Mouse (Mus musculus) adrenal gland, adult 8-10 months (tissue): ENCODE data around the gene Lrch4. TPM values are rescaled to one million over a fixed set of nuclear protein-coding genes. Genes with fewer than 3 reads are reported as not detected.

Experiments used
- DNase-seq: peaks from one replicate; pipeline ENCODE4 v3.0.0; 2022
- total RNA-seq, 4 experiments: library from RNA; stranded (reverse); gene quantifications; 2 replicates each; pipeline ENCODE4 v1.2.4; 2022

The Lrch4 gene
- total RNA-seq, 4 experiments from 2014 or later = 25.1 to 35.9 (median 31.4) TPM

- DNase-seq = no peak
These were observed 24.4 kb downstream of the Lrch4 start for GRCm38 (mm10) chr5:137653366-137653765.

GRCm38 (mm10) chr5:137654746-137655145, 25.8 kb downstream of the Lrch4 start:
- no peak for DNase-seq

- peak; percentile 64 for DNase-seq
These were observed 28.1 kb downstream of the Lrch4 start for GRCm38 (mm10) chr5:137656977-137657376.

- peak; percentile 86 for DNase-seq
These were observed 31.3 kb downstream of the Lrch4 start for GRCm38 (mm10) chr5:137660064-137660688.

- no peak for DNase-seq
These were observed 34.1 kb downstream of the Lrch4 start for GRCm38 (mm10) chr5:137663057-137663456.

GRCm38 (mm10) chr5:137668971-137669370, 40.0 kb downstream of the Lrch4 start:
- DNase-seq = no peak

- DNase-seq = no peak
These were observed 41.3 kb downstream of the Lrch4 start for GRCm38 (mm10) chr5:137670240-137670639.

- peak; percentile 94 for DNase-seq
These were observed 42.7 kb downstream of the Lrch4 start for GRCm38 (mm10) chr5:137671443-137672240.

- DNase-seq = no peak
These were observed 43.4 kb downstream of the Lrch4 start for GRCm38 (mm10) chr5:137672361-137672760.

- no peak for DNase-seq
These were observed 44.1 kb downstream of the Lrch4 start for GRCm38 (mm10) chr5:137673015-137673414.

GRCm38 (mm10) chr5:137674786-137675185, 45.9 kb downstream of the Lrch4 start:
- no peak for DNase-seq

GRCm38 (mm10) chr5:137677859-137678258, 48.9 kb downstream of the Lrch4 start:
- DNase-seq = no peak

GRCm38 (mm10) chr5:137678736-137679135, 49.8 kb downstream of the Lrch4 start:
- DNase-seq = no peak

GRCm38 (mm10) chr5:137679726-137680125, 50.8 kb downstream of the Lrch4 start:
- DNase-seq = no peak

GRCm38 (mm10) chr5:137682526-137682925, 53.6 kb downstream of the Lrch4 start:
- no peak for DNase-seq

GRCm38 (mm10) chr5:137683388-137684293, 54.7 kb downstream of the Lrch4 start:
- DNase-seq = no peak

GRCm38 (mm10) chr5:137684294-137685123, 55.6 kb downstream of the Lrch4 start, which contains the start of gene Agfg2:
Agfg2 (minus strand) TSS chr5:137684726.
- peak; percentile 100 for DNase-seq

GRCm38 (mm10) chr5:137685653-137686052, 56.7 kb downstream of the Lrch4 start:
- no peak for DNase-seq

- DNase-seq = no peak
These were observed 57.3 kb downstream of the Lrch4 start for GRCm38 (mm10) chr5:137686127-137686790.

- DNase-seq = no peak
These were observed 61.1 kb downstream of the Lrch4 start for GRCm38 (mm10) chr5:137689974-137690373.

- DNase-seq = no peak
These were observed 61.6 kb downstream of the Lrch4 start for GRCm38 (mm10) chr5:137690531-137690930.
